Mouse (Mus musculus) ES-E14 (cell line): ENCODE measurements around the gene Ppp4r3a. TPM values are rescaled to one million over a fixed set of nuclear protein-coding genes. Genes with fewer than 3 reads are reported as not detected.
A peak's percentile ranks its signal among the peaks of the same experiment; 100 is the strongest.

ENCODE experiments used
- DNase-seq: peaks from one replicate; pipeline ENCODE4 v3.0.0-alpha.2; 2013; ENCODE audit warnings: low read depth, low spot score
- H3K27ac ChIP-seq: 2 replicates; pipeline ENCODE4 v1.5.1; 2012; ENCODE audit warnings: low read depth, mild to moderate bottlenecking, low read length, moderate library complexity, mixed read lengths; ENCODE audit not compliant: poor library complexity, insufficient read depth, severe bottlenecking
- H3K36me3 ChIP-seq: 2 replicates; pipeline ENCODE4 v1.6.1; 2012; ENCODE audit warnings: mild to moderate bottlenecking, low read length, moderate library complexity, mixed read lengths; ENCODE audit not compliant: control insufficient read depth, poor library complexity, insufficient read depth, severe bottlenecking
- H3K4me1 ChIP-seq, 2 experiments: fragments of 150-350 bp in 1 of 2; sonication (generic) in 1 of 2; 2 replicates each; pipeline ENCODE4 v1.6.1; 2012; ENCODE audit warnings: low read length in 2 of 2, mild to moderate bottlenecking in 1 of 2, mixed read lengths in 1 of 2; ENCODE audit not compliant: control insufficient read depth in 2 of 2, insufficient read depth in 2 of 2, poor library complexity in 1 of 2
- H3K4me3 ChIP-seq, 2 experiments: fragments of 150-350 bp in 1 of 2; sonication (generic) in 1 of 2; 2 replicates each; pipeline ENCODE4 v1.5.1; 2012; ENCODE audit warnings: low read length in 2 of 2, low read depth in 1 of 2, mild to moderate bottlenecking in 1 of 2, mixed read lengths in 1 of 2; ENCODE audit not compliant: insufficient read depth in 1 of 2, poor library complexity in 1 of 2, severe bottlenecking in 1 of 2
- H3K9ac ChIP-seq: 2 replicates; pipeline ENCODE4 v1.6.1; 2012; ENCODE audit warnings: low read depth, mild to moderate bottlenecking, low read length, mixed read lengths; ENCODE audit not compliant: poor library complexity, insufficient read depth, severe bottlenecking
- H3K9me3 ChIP-seq: fragments of 150-350 bp; sonication (generic); 2 replicates; pipeline ENCODE4 v1.6.1; 2012; ENCODE audit warnings: low read depth, mild to moderate bottlenecking, low read length; ENCODE audit not compliant: control insufficient read depth, insufficient read depth
- CHD2 ChIP-seq: IDR thresholded peaks from 2 replicates; pipeline ENCODE4 v1.6.1; 2014; ENCODE audit warnings: mild to moderate bottlenecking, low read depth, low read length, inconsistent platforms
- HCFC1 ChIP-seq: IDR thresholded peaks from 2 replicates; pipeline ENCODE4 v1.6.1; 2012; ENCODE audit warnings: low read length, inconsistent platforms, borderline replicate concordance; ENCODE audit not compliant: insufficient read depth
- MAFK ChIP-seq: IDR thresholded peaks from 2 replicates; pipeline ENCODE4 v1.6.1; 2014; ENCODE audit warnings: mild to moderate bottlenecking, low read depth, low read length, inconsistent platforms; ENCODE audit not compliant: insufficient read depth
- ZC3H11A ChIP-seq: IDR thresholded peaks from 2 replicates; pipeline ENCODE4 v1.6.1; 2012; ENCODE audit warnings: low read depth, mild to moderate bottlenecking, inconsistent platforms, low read length, borderline replicate concordance
- ZNF384 ChIP-seq: IDR thresholded peaks from 2 replicates; pipeline ENCODE4 v1.6.1; 2012; ENCODE audit warnings: low read depth, low read length, inconsistent platforms
- in situ Hi-C, 2 experiments: fragments of 600-800 bp; cut with MboI; formaldehyde crosslinking; loops; one replicate each; pipeline ENCODE4 v1.15.1; 2025; ENCODE audit warnings: low sequenced_read_pairs in 2 of 2, inconsistent platforms in 1 of 2; ENCODE audit not compliant: unreplicated experiment in 2 of 2
- total RNA-seq: library from RNA; depleted of rRNA; stranded (reverse); fragments of 300-350 nt; gene quantifications from 2 replicates; pipeline ENCODE4 v1.2.3, GENCODE M21; 2012

Gene Ppp4r3a
- total RNA-seq, 1 experiment = 87.1 TPM

DNA sequence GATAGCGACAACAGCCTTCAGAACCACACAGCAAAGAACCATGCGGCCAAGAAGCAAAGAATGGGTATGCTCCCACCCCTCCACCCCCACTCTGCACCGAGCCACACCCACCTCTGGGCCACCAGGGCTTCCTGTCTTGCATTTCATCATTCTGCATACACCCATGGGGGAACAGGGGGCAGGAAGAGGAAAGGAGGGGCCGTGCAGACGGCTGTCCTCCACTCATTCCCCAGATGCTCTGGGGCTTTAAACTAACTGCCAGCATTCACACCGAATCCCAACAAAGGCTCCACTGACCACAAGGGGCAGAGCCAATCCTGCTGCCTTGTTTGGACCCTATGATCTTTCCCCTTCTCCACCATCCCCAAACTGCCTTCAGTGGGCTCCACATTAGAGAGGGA lies 65.5 kb downstream of the Ppp4r3a start:
- H3K27ac ChIP-seq = 0 out of 2 replicates have a peak overlapping the region, but pooled peaks have one; percentile 10
- H3K9me3 ChIP-seq = no peaks in the 10 kb centered on the region
- peak overlapping the region; percentile 14 to 15; a peak in 1 of 4 replicates for H3K4me3 ChIP-seq
- peaks cover 24 to 63% of the 10 kb centered on the region in 2 experiments for H3K4me1 ChIP-seq
- DNase-seq = no peak
- H3K36me3 ChIP-seq = peaks cover 3% of the 10 kb centered on the region; the same call in 1 of the 2 replicates
- TF ChIP-seq CHD2 = no peak
- TF ChIP-seq MAFK = no peak
- no peak for TF ChIP-seq HCFC1
- TF ChIP-seq ZNF384 = no peak
- no peak for TF ChIP-seq ZC3H11A
- no peak overlapping the region for H3K9ac ChIP-seq
- in situ Hi-C loops = no loop called here

DNA sequence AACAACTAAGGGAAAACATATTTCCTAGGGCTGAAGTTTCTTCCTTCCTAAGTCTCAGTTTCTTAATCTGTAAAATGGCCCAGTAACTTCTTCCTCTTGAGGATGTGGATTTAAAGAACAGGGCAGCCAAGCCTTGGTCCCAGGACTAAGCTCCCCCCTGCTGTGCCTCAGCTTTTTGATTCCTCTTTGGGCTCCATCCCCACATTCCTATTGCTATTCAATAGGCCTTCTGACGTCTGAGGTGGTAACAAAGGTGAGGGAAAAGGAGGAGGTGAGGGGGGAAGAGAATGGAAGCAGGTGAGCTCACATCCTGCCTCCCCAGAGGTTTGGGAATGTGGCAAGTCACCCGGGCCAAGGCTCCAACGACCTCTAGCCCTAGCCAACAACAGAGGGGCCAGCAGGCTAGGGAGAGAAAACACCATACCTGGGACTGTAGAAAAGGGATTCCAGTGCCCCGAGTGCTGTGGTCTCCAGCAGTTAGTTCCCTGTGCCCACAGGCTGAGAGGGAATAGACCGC lies 67.0 kb downstream of the Ppp4r3a start:
- peaks cover 22 to 70% of the 10 kb centered on the region in 2 experiments for H3K4me1 ChIP-seq
- peak overlapping the region; percentile 24 for H3K9ac ChIP-seq
- TF ChIP-seq CHD2 (no peak), MAFK (0 out of 2 replicates have a peak, but pooled peaks have one; percentile 36)
- peaks cover 1% of the 10 kb centered on the region; the same call in 1 of the 2 replicates for H3K36me3 ChIP-seq
- H3K4me3 ChIP-seq = peak overlapping the region in 1 of 2 experiments; percentile 46; a peak in 2 of 4 replicates
- in situ Hi-C loops = no loop called here
- DNase-seq = peak; percentile 80
- peak overlapping the region; percentile 96 for H3K27ac ChIP-seq
- no peaks in the 10 kb centered on the region for H3K9me3 ChIP-seq

DNA sequence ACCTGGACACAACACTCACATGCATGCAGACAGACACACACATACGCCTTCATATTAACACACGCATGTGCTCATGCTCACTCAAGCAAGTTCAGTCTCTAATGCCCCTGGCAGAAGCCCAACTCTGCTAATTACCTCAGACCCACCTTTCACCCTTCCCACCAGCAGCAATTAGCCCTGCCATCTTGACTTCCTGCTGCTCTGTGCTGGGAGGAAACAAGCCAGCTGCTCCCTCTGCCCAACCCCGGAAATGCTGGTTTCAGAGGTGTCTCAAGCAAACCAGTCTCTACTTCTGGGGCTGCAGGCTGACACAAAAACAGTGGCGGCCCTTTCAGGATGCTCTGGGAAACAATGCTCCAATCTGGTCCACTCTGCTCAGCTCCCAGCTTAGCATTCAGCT lies 67.6 kb downstream of the Ppp4r3a start:
- H3K9me3 ChIP-seq = no peaks in the 10 kb centered on the region
- H3K4me3 ChIP-seq = peak overlapping the region; percentile 42 to 46; a peak in 3 of 4 replicates
- H3K27ac ChIP-seq = peak overlapping the region; percentile 96
- H3K9ac ChIP-seq = peak overlapping the region; percentile 46
- TF ChIP-seq CHD2 = no peak
- 0 out of 2 replicates have a peak, but pooled peaks have one; percentile 2 for TF ChIP-seq HCFC1
- TF ChIP-seq MAFK = no peak
- no peak for TF ChIP-seq ZC3H11A
- no peak for TF ChIP-seq ZNF384
- in situ Hi-C loops = no loop called here
- no peak for DNase-seq
- no peaks in the 10 kb centered on the region for H3K36me3 ChIP-seq
- peaks cover 22 to 72% of the 10 kb centered on the region in 2 experiments for H3K4me1 ChIP-seq

DNA sequence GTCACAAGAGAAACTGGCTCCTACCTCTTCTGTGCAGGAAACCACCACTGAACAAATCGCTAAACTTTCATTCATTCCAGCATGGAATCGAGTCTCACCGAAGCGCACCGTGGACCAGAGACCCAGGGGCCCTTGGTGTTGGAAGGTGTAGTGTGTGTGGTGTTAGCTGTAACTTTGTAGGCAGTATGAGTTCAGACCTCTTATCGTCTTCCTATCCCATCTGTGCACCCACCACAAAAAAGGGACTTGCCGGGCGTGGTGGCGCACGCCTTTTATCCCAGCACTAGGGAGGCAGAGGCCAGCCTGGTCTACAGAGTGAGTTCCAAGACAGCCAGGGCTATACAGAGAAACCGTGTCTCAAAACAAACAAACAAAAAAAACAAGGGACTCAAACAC lies 68.3 kb downstream of the Ppp4r3a start:
- in situ Hi-C loops = no loop called here
- peaks cover 27 to 75% of the 10 kb centered on the region in 2 experiments for H3K4me1 ChIP-seq
- no peaks in the 10 kb centered on the region for H3K36me3 ChIP-seq
- H3K9ac ChIP-seq = peak overlapping the region; percentile 46
- no peak for DNase-seq
- peak overlapping the region; percentile 42 to 46; a peak in 3 of 4 replicates for H3K4me3 ChIP-seq
- TF ChIP-seq HCFC1 (no peak), ZC3H11A (no peak), MAFK (no peak), ZNF384 (no peak), CHD2 (no peak)
- H3K27ac ChIP-seq = peak overlapping the region; percentile 96
- H3K9me3 ChIP-seq = no peaks in the 10 kb centered on the region
